Mouse (Mus musculus): ENCODE measurements around the gene Hspe1.
A peak's percentile ranks its signal among the peaks of the same experiment; 100 is the strongest.
"Not testable (repeated sequence)": the region's sequence is repeated elsewhere in the genome, so short reads cannot be mapped to it uniquely, and the experiment has no call there.

Gene Hspe1

GRCm38 (mm10) chr1:55085781-55086366 lies 2.1 kb upstream of the Hspe1 start:
- no peak for DNase-seq

GRCm38 (mm10) chr1:55086868-55087400 lies 998 bp upstream of the Hspe1 start:
- DNase-seq: no peak

DNA sequence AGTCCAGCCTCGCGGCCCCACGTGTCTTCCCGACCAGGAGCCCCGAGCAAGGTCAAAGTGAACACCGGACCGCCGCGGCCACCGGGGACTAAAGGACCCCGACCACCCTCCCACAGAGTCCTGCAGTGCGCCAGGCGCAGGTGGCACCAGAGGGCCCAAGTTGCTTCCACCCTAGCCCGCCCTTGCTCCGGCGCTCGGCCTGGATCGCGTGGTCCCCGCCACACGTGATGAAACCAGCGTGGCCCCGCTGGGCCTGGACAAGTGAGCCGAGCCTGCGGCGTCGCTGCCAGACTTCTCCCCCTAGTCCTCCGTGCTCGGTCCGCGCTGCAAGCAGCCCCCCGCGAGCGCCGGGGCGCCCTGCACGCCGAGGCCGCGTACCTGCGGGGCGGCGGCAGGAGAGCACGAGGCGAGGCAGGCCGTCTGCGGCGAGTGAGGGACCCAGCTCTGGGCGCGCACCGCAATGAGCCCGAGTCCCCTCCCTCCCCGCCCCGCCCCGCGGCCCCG lies 479 bp upstream of the Hspe1 start:
- peak; percentile 67 for DNase-seq

- DNase-seq: no peak
Measured at GRCm38 (mm10) chr1:55088611-55089497, 922 bp downstream of the Hspe1 start.

DNA sequence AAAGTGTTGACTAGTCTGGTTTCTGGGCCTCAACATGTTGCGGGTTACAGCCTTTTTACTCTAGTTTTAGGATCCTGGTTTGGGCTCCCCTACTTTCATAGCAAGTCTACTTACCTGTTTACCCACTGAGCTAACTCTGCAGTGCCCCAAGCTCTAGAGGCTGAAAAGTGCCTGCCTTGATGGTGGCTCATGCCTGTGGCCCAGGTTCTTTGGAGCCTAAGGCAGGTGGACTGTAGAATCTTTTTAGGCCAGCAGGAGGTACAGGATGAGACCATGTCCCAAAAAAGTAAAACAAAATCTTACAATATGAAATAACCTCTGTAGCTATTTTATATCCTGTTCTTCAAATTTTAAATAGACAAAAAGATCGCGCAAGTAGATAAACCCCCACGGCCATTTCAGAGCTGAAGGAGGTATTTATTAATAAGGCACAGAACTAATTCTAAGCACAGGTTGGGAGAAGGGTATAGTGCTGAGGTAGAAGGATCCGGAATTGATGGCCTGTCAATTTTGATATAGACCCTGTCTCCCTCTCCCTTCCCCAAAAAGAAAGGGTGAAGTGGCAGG lies 1.6 kb downstream of the Hspe1 start:
- DNase-seq: no peak

- no peak for DNase-seq
Measured at GRCm38 (mm10) chr1:55092056-55092455, 4.1 kb downstream of the Hspe1 start.

GRCm38 (mm10) chr1:55092469-55092868 lies 4.5 kb downstream of the Hspe1 start:
- no peak for DNase-seq

GRCm38 (mm10) chr1:55106919-55107585 lies 19.1 kb downstream of the Hspe1 start:
- DNase-seq: no peak

- DNase-seq: no peak
Measured at GRCm38 (mm10) chr1:55107644-55108043, 19.7 kb downstream of the Hspe1 start.

DNA sequence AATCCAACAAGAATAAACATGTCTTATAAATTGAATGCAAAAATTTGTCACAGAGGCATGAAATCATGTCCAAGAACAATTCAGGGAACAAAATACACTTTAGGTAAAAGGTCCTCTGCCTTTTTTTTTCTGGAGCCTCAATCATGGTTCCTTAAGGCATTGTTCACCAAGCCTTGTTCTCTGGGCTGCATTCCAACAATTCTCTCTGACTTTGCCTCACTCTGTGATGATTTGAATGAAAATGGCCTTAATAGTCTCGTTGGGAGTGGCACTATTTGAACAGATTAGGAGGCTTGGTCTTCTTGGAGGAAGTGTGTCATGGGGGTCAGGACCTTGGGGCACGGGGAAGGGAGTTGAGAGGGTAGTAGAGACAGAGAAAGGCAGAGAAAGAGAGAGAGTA lies 20.5 kb downstream of the Hspe1 start:
- no peak for DNase-seq

GRCm38 (mm10) chr1:55109066-55109766 lies 21.3 kb downstream of the Hspe1 start:
- no peak for DNase-seq

DNA sequence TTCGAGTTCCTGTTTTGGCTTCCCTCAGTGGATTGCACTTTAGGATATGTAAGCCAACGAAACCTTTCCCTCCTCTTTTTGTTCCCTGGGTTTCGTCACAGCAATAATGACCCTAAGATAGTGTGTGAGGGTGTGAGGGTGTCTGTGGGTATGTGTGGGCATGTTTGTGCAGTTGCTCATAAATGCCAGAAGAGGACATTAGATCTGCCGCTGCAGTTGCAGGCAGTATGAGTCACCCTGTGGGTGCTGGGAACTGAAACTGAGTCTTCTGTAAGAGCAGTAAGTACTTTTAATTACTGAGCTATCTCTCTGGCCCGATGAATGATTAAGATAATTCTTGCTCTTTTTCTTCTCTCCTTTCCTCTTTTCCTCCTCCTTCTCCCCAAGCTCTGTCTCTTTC lies 35.1 kb downstream of the Hspe1 start:
- DNase-seq: no peak

DNA sequence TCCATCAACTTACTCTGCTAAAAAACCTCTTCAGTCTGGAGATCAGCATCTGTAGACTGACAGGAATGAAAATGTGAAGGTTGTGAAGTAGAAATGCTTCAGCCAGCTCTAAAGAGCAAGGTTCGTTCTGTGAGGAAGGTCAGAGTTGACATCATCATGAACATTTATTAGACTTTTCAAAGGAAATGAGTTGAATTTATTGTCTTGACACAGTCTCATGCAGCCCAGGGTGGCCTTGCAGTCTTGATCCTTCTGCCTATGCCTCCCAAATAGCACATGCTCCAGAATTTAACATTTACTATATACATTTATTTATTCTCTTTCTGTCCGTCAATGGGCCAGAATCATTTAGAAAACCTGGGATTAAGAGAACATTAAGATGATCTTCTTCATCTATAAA lies 35.6 kb downstream of the Hspe1 start:
- no peak for DNase-seq

DNA sequence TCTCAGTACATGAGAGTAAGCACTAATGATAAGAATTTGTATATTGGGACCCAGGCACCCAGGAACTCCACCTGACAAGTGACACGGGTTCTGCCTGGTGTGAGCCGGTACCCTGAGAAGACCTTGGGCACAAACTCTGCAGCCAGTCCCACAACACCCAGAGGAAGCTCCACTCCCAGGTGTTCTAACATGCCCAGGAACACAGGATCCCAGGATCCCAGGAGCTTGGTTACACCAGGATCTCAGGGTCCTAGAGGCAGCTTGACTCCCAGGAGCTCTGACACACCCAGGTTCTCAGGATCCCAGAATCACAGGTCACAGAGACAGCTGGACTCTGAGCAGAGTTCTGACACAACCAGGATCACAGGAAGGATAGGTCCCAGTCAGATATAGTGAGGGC lies 36.2 kb downstream of the Hspe1 start:
- DNase-seq: not testable (repeated sequence)

GRCm38 (mm10) chr1:55129716-55130115 lies 41.8 kb downstream of the Hspe1 start:
- DNase-seq: no peak

- no peak for DNase-seq
Measured at GRCm38 (mm10) chr1:55130190-55130916, 42.4 kb downstream of the Hspe1 start.

- DNase-seq: peak; percentile 97
Measured at GRCm38 (mm10) chr1:55130943-55131401, 43.0 kb downstream of the Hspe1 start, which contains the start of gene Mob4. Gene Mob4, plus strand, starts transcription at chr1:55131231.

DNA sequence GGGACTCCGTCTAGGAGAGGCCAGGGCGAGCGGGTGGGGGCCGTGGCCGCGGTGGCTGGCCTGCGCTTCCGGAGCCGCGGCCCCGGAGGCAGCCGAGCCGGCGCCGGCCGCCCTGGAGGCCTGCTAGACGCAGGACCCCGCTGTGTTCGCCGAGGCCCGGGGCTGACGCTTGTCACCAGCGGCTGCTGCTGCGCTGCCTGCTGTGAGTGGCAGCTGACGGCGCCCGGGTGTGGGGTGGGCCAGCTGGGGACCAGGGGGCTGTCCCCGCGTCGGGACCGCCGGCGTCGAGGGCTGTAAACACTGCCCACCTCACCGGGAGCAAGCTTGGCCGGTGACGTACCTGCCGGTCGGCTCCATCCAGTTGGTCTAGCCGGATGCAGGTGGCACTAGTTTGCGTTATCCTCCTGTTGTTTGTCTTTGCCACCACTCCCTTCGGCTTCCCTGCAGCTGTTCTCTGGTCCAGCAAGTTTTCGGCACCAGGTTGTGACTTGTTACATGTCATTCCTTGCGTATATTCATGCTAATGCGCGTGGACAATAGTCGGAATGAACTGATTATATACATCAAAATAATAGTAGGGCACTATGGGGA lies 43.6 kb downstream of the Hspe1 start:
- peak; percentile 56 for DNase-seq

GRCm38 (mm10) chr1:55132308-55132707 lies 44.4 kb downstream of the Hspe1 start:
- no peak for DNase-seq

GRCm38 (mm10) chr1:55133173-55133572 lies 45.2 kb downstream of the Hspe1 start:
- DNase-seq: no peak

GRCm38 (mm10) chr1:55134301-55134700 lies 46.4 kb downstream of the Hspe1 start:
- no peak for DNase-seq
